Mouse (Mus musculus): Measurements from ENCODE around the gene Slc52a3. TPM values are rescaled to one million over a fixed set of nuclear protein-coding genes. Genes with fewer than 3 reads are reported as not detected.
A peak's percentile ranks its signal among the peaks of the same experiment; 100 is the strongest.

Slc52a3 gene
- polyA plus RNA-seq (2012; rRNA removed), result 115 and 152 TPM in 2 replicates

DNA sequence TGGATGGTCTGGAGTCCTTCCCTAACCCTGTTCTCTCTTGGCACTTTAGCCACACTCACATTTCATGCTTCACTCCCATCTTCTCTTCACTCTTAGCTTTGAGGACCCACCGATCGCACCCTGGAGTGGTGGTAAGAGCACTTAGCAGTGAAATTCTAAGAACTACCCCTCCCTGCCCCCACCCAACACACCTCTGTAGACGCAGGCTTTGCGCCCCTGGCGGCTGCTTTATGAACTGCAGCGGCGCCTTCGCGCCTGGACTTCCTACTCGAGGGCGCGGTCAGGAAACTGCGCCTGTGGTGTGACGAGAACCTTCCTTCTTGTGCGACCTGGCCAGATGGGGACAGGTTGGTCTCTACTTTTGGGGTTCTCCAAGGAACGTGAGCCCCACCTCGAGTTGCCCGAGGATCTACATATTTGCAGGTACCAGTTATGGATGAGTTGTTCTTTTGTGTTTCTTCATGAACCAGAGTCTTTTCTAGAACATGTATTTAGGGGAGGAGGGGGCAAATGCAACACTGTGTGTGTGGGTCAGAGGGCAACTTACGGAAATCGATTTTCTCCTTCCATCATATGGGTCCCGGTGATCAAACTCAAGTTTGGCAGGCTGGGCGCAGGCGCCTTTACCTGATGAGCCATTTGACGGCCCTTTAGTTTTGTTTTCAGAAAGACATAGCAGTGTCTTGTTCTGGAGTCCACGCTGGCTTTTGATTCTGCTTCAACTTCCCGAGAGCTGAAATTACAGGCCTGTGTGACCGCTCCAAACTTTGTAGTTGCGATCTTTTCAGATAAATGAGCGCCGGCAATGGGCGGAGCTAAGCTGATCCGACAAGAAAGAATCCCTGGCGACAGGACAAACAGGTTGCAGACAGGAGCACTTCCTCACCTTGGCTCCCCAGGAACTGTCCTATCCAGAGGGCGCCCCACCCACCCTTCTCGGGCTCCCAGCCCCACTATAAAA is at the start of gene Slc52a3:
Gene Slc52a3, plus strand, starts transcription at position 283 of the 961 bp plus-strand sequence.
- no peak for DNase-seq (ENCODE audit: low read depth, low spot score)
- WGBS, result 7% methylated on average over 35 of the region's 35 CpGs

DNA sequence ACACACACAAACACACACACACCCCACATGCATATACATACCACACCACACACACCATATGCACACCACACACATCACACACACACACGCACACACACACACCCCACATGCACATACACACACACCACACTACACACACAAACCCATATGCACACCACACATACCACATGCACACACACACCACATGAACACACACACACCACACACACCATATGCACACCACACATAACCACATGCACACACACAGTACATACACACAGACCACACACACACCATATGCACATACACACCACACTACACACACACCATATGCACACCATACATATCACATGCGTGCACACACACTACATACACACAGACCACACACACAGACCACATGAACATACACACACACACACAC is 48.7 kb upstream of the Slc52a3 start:
- no peak for DNase-seq (ENCODE audit: low read depth, low spot score)
- 94% methylated on average over 2 of the region's 2 CpGs for WGBS

DNA sequence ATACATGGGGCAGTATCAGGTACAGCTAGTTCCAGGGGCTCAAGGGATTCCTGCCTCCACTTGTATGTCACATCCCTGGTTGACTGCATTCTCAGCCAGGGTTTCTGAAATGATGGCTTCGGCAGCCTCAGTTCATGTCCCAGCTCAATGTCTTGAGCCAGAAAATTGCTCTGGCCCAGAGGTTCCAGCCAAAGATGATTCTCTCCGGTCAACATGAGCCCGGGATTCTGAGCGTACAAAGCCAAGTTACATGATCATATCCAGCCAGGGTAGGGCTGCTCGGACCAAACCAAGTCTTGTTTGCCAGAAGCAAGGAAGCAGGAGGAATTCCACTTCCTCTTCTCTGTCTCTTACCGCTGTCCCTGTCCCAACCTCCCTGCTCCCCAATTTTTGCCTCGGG is 48.0 kb upstream of the Slc52a3 start:
- 69% methylated on average over 7 of the region's 7 CpGs for WGBS
- DNase-seq (ENCODE audit: low read depth, low spot score), result no peak

DNA sequence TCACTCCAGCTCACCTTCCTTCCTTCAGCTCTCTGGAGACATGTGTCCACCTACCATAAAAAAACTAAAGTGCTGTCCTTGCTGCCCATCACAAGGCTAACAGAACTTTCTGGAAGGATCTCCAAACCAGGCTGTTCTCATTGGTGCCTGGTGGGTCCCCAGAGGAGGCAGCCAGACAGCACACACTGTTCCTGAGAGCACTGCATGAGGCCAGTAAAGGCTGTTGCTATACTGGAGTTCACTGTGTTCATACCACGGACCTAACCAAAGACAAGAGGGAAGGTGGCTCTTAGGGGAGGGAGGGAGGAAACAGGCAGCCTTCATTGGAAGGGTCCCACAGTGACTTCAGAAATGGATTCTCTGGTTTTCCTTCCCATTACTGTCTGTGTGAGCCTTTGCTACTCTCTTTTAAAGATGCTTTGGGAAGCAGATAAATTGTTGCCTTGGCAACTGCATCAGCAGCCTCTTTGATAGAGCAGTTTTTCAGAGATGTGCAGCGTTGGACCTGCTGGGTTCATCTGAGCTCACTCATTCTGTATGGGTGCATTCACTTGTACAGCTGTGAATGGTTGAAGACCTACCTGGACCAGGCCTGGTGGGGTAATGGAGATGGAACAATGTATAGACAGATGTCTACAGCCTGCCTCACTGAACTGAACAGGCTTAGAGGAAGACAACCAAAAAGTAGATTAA is 47.1 kb upstream of the Slc52a3 start:
- WGBS, result 80% methylated on average over 2 of the region's 2 CpGs
- DNase-seq (ENCODE audit: low read depth, low spot score), result no peak

DNA sequence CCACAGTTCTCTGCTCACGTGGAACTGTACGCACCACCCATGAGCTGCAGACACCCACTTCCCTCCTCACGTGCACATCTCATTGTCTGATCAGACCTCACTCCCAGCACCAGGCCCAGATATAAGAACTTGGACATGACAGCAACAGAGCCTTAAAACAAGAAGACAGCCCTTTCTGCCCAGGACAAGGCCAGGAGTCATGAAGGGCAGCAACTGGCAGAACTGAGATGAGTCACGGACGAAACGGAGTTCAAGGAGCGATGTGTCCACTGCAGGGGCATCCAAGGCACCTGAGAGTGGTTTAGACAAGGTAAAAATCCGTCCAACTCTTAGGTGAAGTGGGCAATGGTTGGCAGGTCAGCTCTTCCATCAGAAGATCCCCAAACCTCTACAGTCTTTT is 42.6 kb upstream of the Slc52a3 start:
- no peak for DNase-seq (ENCODE audit: low read depth, low spot score)
- 87% methylated on average over 8 of the region's 8 CpGs for WGBS

DNA sequence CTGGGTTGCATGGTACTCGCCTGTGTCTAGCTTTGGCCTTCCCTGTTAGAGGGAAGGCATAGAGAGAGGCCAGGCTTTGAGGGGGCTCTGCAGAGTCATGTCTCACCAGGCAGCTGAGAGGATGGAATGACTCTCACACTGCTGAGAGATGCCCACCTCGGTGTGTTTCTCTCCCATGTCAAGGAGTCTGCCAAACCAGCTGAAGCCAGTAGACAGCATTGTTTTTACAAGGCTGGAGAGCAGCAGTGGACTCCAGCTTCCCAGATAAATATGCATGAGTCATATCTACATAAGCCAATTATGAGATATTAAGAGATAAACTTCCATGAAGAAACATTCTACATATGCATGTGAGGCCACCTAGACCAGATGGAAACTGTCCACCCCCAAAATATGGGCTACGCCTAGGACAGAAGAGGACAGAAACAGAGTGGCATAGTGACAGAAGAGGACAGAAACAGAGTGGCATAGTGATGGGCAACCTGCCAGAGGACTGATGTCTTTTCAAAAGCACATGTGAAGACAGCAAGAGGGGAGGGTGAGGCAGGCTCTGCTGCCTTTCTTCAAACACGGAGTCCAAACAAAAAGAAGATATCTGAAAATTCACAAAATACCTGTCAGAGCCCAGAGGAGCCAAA is 39.7 kb upstream of the Slc52a3 start:
- 63% methylated on average over 4 of the region's 4 CpGs for WGBS
- no peak for DNase-seq (ENCODE audit: low read depth, low spot score)

DNA sequence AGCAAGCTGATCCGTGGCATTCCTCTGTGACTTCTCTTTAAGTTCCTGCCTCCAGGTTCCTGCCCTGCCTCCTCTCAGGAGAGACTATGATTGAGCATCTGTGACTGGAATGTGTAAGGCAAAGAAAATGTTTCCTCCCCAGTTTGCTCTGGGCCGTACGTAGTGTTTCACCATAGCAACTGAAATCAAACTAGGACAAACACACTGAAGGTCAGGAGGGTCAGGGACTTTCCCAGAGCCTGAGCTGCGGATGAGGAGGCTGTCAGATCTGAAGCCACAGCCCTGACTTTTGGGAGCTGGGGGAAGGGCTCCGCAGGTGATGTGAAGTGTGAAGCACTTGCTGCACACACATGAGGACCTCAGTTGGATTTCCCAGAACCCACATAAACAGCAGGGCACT is 37.0 kb upstream of the Slc52a3 start:
- WGBS, result 17% methylated on average over 5 of the region's 5 CpGs
- DNase-seq (ENCODE audit: low read depth, low spot score), result no peak

DNA sequence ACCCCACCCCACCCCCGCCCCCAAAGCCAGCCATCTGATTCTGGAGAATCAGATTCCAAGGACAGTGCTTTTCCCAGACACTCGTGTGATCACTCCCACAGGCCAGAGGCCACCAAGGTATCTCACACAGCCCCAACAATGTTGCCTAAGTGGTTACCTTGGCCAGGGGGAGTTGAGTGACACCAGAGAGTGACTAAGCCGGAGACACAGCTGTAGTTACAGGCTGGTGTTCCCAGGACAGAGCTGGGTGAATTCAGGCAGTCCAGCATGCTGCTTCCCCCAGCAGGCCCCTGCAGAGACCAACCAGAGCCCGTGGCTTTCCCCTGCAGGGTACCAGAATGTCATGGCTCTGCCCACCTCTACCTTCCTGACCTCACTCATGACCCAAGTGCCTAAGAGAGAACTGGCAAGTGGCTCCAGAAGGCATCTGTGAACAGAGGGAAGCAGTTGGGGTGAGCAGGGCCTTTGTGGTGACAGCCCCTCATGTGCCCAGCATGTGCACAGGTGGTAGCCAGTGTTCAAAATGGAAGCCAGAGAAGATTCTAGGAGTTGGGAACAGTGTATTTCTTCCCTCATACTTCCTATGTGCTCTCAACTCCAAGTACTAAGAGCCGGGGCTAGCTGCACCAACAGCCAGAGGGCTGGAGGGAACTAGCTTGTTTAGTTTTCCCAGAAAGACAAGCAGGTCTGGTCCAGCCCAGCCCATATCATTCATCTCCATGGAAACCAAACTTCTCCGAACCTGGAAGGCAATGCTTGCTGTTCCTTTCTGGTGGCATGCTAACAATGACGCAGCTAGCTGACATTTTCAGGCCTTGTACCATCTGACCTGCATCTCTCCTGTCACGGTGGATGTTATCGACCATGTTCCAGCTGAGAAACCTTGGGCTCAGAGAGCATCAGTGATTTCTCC is 34.8 kb upstream of the Slc52a3 start:
- no peak for DNase-seq (ENCODE audit: low read depth, low spot score)
- WGBS, result 58% methylated on average over 9 of the region's 9 CpGs

DNA sequence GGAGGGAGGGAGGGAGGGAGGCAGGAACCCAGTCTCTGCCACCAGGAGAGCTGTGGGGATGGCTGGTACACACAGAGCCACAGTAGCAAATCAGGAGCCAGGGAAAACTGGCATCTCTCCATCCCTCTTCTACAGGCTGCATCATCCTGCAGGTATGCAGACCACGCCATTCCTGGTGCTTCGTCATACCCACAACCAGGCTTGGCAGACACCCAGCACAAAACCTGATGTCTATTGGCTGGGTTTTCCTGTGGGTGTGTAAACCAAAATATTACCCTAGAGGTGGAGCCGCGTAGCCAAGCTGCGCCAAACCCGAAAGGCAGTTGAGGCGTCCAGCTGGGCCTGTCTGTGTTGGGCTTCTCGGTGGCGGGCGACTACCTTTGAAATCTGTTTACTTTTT is 33.8 kb upstream of the Slc52a3 start:
- WGBS, result 25% methylated on average over 10 of the region's 10 CpGs
- DNase-seq (ENCODE audit: low read depth, low spot score), result no peak

DNA sequence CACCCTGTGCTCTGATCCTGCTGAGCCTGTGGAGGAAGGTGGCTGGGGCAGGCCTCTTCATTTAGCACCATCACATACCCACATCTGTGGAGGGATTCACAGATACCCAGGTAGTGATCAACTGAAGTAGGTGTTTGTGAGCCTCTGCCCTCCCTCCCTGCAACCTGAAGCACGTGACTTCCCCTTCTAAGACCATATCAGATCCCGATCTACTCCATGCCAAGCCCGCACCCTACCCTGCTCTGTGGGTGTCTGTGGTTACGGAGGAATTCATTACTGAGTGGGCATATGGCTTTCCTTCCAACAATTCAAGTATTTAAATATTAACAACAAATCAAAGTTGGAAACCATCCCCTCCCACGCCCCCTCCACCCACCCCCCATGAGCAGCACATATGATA is 33.0 kb upstream of the Slc52a3 start:
- WGBS, result 88% methylated on average over 5 of the region's 5 CpGs
- no peak for DNase-seq (ENCODE audit: low read depth, low spot score)

DNA sequence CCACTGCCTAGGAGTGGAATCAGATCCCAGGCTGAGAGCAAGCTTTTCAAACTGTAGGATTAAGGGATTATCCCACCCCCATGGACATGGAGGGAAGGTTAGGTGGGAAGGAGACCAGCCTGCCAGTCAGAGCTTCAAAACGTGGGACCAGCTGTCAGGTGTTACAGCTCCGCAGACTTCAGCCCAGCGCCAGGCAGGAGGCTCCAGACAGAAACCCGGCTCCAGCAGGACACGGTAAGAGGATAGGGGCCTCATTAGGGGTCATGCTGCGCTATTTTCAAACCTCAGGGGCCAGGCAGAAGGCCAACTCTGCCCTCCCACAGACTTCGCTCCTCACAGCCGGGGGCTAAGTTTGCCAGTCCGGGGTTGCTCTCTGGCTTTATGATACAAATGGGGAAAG is 32.3 kb upstream of the Slc52a3 start:
- DNase-seq (ENCODE audit: low read depth, low spot score), result no peak
- 67% methylated on average over 9 of the region's 9 CpGs for WGBS

DNA sequence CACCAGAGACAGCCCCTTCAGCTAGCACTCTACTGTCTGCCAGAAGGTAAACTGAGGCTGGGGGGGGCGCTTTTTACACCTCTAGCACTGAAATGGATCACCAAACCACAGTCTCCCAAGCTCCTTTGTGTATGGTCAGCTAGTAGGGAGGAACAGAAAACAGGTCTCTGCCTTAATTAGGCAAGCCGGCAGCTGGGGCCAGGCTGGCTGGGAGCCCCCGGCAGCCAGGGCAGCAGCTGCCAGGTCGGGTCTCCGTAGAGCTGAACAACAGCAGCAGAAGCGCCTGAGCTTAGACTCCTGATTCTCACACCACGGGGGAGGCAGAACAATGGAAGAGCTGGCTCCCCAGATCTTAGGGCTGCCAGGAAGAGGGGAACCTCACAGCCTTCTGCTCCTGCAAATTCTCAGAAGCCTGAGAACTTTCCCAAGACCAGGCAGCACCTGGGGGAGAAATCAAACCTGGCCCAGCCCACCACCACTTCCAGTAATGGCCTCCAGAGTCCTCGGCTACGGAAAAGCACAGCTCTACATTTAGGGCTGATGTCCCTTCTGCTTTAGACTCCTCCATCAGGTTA is 29.0 kb upstream of the Slc52a3 start:
- 73% methylated on average over 9 of the region's 9 CpGs for WGBS
- DNase-seq (ENCODE audit: low read depth, low spot score), result no peak

DNA sequence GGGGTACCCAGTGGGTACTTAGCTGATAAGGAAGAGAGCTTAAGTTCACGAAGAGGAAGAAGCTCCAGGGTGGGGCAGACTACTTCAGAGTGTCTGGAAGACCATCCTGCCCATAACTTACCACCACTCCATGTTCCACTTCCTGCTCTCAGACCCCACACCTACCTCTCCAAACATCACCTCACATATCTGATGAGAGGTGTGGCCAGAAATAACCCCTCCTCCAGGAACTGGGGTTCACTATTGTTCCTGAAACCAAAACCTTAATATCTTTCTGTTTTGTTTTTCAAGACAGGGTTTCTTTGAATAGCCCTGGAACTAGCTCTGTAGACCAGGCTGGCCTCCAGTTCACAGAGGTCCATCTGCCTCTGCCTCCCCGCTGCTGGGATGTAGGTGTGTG is 28.5 kb upstream of the Slc52a3 start:
- WGBS, result 64% methylated on average over 2 of the region's 2 CpGs
- no peak for DNase-seq (ENCODE audit: low read depth, low spot score)

DNA sequence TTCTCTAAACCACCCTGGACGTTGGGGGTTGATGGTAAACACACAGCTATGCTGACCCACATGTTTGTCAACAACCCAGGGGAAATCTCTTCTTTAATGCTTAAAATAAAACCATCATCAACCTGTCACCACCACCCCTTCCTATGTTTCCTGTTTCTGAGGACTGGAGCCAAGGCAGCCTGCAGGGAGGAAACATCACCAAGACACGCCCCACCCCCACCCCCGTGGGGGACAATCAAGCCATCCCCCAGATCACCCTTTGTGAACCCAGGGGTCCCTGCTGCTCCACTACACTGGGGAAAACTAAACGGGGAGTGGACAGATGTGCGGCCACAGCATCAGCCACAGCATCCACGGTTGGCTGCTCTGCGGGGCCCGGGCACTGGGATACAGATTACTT is 27.9 kb upstream of the Slc52a3 start:
- WGBS, result 80% methylated on average over 8 of the region's 8 CpGs
- no peak for DNase-seq (ENCODE audit: low read depth, low spot score)

DNA sequence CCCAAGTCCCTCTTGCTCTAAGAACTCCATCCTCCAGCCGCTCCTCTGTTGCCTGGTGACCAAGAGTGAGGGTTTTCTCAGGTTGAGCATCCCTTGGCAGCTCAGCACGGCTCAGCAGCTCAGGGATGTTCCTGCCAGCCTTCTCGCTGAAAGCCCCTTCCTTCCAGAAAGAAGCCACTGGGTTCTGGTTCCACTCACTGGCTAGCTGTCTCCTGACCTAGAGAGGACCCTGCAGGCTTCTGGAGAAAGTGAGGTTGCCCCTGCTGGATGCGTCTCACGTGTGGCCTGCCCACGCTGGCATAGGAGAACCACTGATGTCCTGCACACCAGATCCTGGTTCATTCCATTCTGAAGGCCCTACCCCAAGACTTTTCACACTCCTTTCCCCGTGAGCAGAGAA is 27.3 kb upstream of the Slc52a3 start:
- 90% methylated on average over 7 of the region's 7 CpGs for WGBS
- DNase-seq (ENCODE audit: low read depth, low spot score), result no peak

DNA sequence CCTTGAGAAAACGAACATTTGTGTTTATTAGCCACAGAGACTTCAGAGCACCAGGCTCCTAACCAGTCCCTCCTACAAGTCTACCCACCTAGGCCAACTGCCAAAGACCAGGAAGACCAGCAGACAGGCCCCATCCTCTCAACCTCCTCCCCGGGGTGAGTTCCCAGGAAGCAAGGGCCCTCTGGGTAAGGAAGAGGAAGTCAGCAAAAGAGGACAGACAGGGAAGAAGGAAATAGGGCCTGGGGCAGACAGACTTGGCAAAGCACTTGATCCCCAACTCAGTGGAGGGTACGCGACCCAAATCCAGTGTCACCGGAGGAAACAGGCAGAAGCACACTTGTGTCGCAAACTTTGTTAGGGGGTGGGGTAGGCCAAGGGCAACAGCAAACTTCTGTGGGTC is 26.9 kb upstream of the Slc52a3 start:
- WGBS, result 89% methylated on average over 6 of the region's 6 CpGs
- DNase-seq (ENCODE audit: low read depth, low spot score), result no peak

DNA sequence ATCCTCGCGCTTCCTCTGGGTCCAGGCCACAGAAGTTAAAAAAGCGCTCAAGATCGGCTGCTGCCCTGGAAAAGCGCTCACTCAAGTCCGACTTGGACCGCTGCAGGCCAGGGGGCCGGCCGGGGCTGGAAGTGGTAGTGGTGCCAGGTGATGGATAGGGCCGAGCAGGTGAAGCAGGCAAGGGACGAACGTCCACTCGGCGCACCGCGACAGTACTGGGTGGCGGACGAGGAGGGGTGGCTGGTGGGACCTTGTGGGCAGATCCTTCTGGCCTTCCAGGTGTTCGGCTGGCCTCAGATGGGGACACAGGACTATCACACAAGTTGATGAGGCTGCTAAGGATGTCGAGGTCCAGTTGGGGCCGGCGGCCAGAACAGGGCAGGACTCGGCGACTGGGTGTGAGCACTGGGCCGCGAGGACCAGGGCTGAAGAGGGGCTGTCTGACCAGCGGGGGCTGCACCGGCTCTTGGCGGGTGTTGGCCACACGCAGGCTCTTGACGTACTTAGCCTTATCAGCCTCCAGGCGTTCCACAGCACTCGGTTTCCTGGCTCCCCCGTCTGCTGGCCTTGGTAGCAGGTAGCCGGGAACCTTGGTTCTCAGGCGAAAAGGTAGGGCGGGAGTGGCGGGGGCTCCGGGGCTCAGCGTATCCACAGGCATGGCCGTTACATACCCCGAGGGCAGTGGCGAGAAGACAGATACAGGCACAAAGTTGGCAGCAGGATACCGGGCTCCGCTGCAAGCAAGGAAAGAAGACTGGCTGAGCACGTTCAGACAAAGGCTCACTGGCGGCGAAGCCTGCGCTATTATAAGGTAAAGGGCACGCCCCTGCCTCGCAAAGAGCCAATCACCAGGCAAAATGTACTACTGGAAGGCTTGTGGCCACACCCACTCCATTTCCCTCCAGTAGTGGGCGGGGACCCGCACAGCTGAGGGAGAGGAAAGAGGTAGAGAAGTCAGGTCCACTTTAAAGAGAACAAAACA is 25.8 kb upstream of the Slc52a3 start:
- 53% methylated on average over 53 of the region's 53 CpGs for WGBS
- DNase-seq (ENCODE audit: low read depth, low spot score), result peak; percentile 68

DNA sequence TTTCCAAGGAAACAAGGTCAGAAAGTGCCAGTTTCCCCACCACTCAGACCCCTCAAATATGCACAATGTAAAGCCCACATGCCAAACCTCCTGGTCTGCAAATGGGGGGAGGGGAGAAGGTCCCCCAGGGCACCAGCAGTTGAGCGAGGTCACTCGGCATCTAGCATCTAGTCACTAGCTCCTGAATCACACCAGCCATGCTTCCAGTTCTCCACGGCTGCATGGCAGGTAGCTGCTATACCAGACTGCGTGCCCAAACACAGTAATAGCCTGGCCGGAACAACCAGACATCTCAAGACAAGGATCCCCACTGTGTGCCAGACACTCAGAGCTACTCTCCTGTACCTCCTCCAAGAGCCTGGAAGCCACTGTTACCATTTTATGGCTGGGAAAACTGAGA is 24.6 kb upstream of the Slc52a3 start:
- 95% methylated on average over 5 of the region's 5 CpGs for WGBS
- DNase-seq (ENCODE audit: low read depth, low spot score), result no peak

Data from large intestine, adult 2 months (tissue).